Mouse (Mus musculus): Measurements from ENCODE around the gene Lingo1. TPM values are rescaled to one million over a fixed set of nuclear protein-coding genes. Genes with fewer than 3 reads are reported as not detected.

Lingo1 gene
- polyA plus RNA-seq, 1 experiment from 2014 or later, result 6.7 TPM

DNA sequence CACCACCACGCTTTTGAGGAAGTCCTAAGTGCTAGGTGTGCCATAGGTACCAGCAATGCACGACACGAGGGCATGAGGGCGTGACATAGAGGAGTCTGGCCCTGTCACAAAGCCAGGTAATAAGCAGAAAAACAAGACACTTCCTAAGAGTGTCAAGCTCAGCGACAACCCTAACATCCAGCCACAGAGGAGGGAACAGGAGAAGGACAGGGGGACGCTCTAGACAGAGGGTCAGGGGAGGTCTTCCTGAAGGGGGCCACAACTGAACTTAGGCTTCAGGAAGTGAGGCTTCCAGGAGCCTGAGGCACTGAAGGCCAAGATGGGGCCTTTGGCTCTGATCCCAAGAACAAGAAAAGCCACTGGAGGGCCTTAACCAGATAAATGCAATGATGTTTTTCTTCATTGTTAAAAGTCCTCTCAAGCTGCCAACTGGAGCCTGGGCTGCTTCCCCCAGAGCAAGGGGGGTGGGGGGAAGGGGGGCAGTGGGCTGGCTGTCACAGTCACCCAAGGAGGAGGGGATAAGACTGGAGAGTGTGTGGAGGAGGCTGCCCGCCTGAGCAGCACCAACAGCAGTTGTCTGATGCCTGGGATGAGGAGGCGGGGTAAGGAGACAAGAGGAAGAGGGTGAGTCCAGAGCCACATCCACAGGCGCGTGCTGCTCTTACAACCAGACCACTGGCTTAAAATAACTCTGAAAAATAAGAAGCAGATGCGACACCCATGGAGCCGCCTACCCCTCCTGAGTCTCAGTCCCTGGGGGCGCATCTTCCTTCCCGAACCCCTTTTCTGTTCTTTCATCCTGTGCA lies 109.7 kb downstream of the Lingo1 start:
- no peak overlapping the region for H3K9ac ChIP-seq (ENCODE audit: low read depth, low read length)
- no peak overlapping the region for H3K4me3 ChIP-seq (ENCODE audit: low read depth, low read length)
- ATAC-seq (ENCODE audit: low FRiP score) (no peak), DNase-seq (ENCODE audit: low spot score) (no peak)
- no peaks in the 10 kb centered on the region for H3K4me1 ChIP-seq (replicated peaks; ENCODE audit: control insufficient read depth, insufficient read depth, low read length)
- 61% methylated on average over 14 of the region's 14 CpGs for WGBS
- no peaks in the 10 kb centered on the region for H3K9me3 ChIP-seq (ENCODE audit: control insufficient read depth, low read length)
- H3K36me3 ChIP-seq (ENCODE audit: control insufficient read depth, insufficient read depth, low read length), result no peaks in the 10 kb centered on the region
- no peaks in the 10 kb centered on the region for H3K27me3 ChIP-seq (ENCODE audit: control insufficient read depth, insufficient read depth, low read length)
- H3K4me2 ChIP-seq (replicated peaks; ENCODE audit: low read depth, low read length), result no peak overlapping the region
- H3K27ac ChIP-seq (ENCODE audit: low read depth, low read length), result no peak overlapping the region

- WGBS, result 54% methylated on average over 4 of the region's 4 CpGs
Observed at GRCm38 (mm10) chr9:56682826-56683225, 113.4 kb downstream of the Lingo1 start.

DNA sequence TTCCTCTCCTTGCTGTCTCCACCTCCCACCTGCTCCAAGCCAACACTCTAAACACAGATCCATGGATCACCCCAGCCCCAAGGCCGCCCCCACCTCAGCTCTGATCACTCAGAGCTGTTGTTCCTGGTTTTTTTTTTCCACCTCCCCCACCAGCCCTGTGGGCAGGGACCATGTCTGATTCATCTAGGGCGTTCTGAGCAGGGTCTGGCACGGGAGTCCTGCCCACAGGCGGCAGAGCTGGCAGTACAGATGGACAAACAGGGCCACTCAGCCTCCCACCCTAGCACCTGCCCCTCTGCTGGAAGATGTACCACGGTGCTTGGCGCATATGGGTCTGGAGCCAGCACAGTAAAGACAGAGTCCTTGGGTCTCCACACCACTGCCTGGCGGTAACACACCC lies 114.3 kb downstream of the Lingo1 start:
- Histone ChIP-seq H3K9ac (ENCODE audit: low read depth, low read length) (no peak overlapping the region), H3K4me1 (replicated peaks; ENCODE audit: control insufficient read depth, insufficient read depth, low read length) (no peaks in the 10 kb centered on the region), H3K27me3 (ENCODE audit: control insufficient read depth, insufficient read depth, low read length) (no peaks in the 10 kb centered on the region), H3K36me3 (ENCODE audit: control insufficient read depth, insufficient read depth, low read length) (no peaks in the 10 kb centered on the region), H3K27ac (ENCODE audit: low read depth, low read length) (no peak overlapping the region), H3K4me2 (replicated peaks; ENCODE audit: low read depth, low read length) (no peak overlapping the region), H3K9me3 (ENCODE audit: control insufficient read depth, low read length) (no peaks in the 10 kb centered on the region), H3K4me3 (ENCODE audit: low read depth, low read length) (no peak overlapping the region)
- ATAC-seq (ENCODE audit: low FRiP score) (no peak), DNase-seq (ENCODE audit: low spot score) (no peak)
- WGBS, result 84% methylated on average over 7 of the region's 7 CpGs

More at GRCm38 (mm10) chr9:56682826-56683225, 113.4 kb downstream of the Lingo1 start:
- Histone ChIP-seq H3K27me3 (ENCODE audit: control insufficient read depth, insufficient read depth, low read length) (no peaks in the 10 kb centered on the region), H3K4me2 (replicated peaks; ENCODE audit: low read depth, low read length) (no peak overlapping the region), H3K9me3 (ENCODE audit: control insufficient read depth, low read length) (no peaks in the 10 kb centered on the region), H3K36me3 (ENCODE audit: control insufficient read depth, insufficient read depth, low read length) (no peaks in the 10 kb centered on the region), H3K4me1 (replicated peaks; ENCODE audit: control insufficient read depth, insufficient read depth, low read length) (no peaks in the 10 kb centered on the region), H3K9ac (ENCODE audit: low read depth, low read length) (no peak overlapping the region), H3K4me3 (ENCODE audit: low read depth, low read length) (no peak overlapping the region), H3K27ac (ENCODE audit: low read depth, low read length) (no peak overlapping the region)
- ATAC-seq (ENCODE audit: low FRiP score) (no peak), DNase-seq (ENCODE audit: low spot score) (no peak)

- no peak overlapping the region for H3K4me2 ChIP-seq (replicated peaks; ENCODE audit: low read depth, low read length)
- ATAC-seq (ENCODE audit: low FRiP score) (no peak), DNase-seq (ENCODE audit: low spot score) (no peak)
Observed at GRCm38 (mm10) chr9:56678929-56679681, 117.2 kb downstream of the Lingo1 start.

GRCm38 (mm10) chr9:56675696-56676095 lies 120.6 kb downstream of the Lingo1 start:
- no peak overlapping the region for H3K9ac ChIP-seq (ENCODE audit: low read depth, low read length)
- no peaks in the 10 kb centered on the region for H3K36me3 ChIP-seq (ENCODE audit: control insufficient read depth, insufficient read depth, low read length)
- H3K4me1 ChIP-seq (replicated peaks; ENCODE audit: control insufficient read depth, insufficient read depth, low read length), result no peaks in the 10 kb centered on the region
- no peak overlapping the region for H3K27ac ChIP-seq (ENCODE audit: low read depth, low read length)
- DNase-seq (ENCODE audit: low spot score) (no peak), ATAC-seq (ENCODE audit: low FRiP score) (no peak)
- 92% methylated on average over 7 of the region's 7 CpGs for WGBS
- H3K4me2 ChIP-seq (replicated peaks; ENCODE audit: low read depth, low read length), result no peak overlapping the region
- H3K9me3 ChIP-seq (ENCODE audit: control insufficient read depth, low read length), result no peaks in the 10 kb centered on the region
- H3K27me3 ChIP-seq (ENCODE audit: control insufficient read depth, insufficient read depth, low read length), result no peaks in the 10 kb centered on the region
- no peak overlapping the region for H3K4me3 ChIP-seq (ENCODE audit: low read depth, low read length)

More at GRCm38 (mm10) chr9:56678929-56679681, 117.2 kb downstream of the Lingo1 start:
- Histone ChIP-seq H3K4me1 (replicated peaks; ENCODE audit: control insufficient read depth, insufficient read depth, low read length) (no peaks in the 10 kb centered on the region), H3K4me3 (ENCODE audit: low read depth, low read length) (no peak overlapping the region), H3K27me3 (ENCODE audit: control insufficient read depth, insufficient read depth, low read length) (no peaks in the 10 kb centered on the region), H3K36me3 (ENCODE audit: control insufficient read depth, insufficient read depth, low read length) (no peaks in the 10 kb centered on the region), H3K9ac (ENCODE audit: low read depth, low read length) (no peak overlapping the region), H3K27ac (ENCODE audit: low read depth, low read length) (no peak overlapping the region), H3K9me3 (ENCODE audit: control insufficient read depth, low read length) (no peaks in the 10 kb centered on the region)
- 90% methylated on average over 22 of the region's 22 CpGs for WGBS

- WGBS, result 46% methylated on average over 11 of the region's 11 CpGs
- Histone ChIP-seq H3K27me3 (ENCODE audit: control insufficient read depth, insufficient read depth, low read length) (no peaks in the 10 kb centered on the region), H3K27ac (ENCODE audit: low read depth, low read length) (no peak overlapping the region), H3K4me3 (ENCODE audit: low read depth, low read length) (no peak overlapping the region), H3K4me1 (replicated peaks; ENCODE audit: control insufficient read depth, insufficient read depth, low read length) (no peaks in the 10 kb centered on the region), H3K36me3 (ENCODE audit: control insufficient read depth, insufficient read depth, low read length) (no peaks in the 10 kb centered on the region), H3K9me3 (ENCODE audit: control insufficient read depth, low read length) (no peaks in the 10 kb centered on the region), H3K9ac (ENCODE audit: low read depth, low read length) (no peak overlapping the region), H3K4me2 (replicated peaks; ENCODE audit: low read depth, low read length) (no peak overlapping the region)
- DNase-seq (ENCODE audit: low spot score), result no peak
- ATAC-seq (ENCODE audit: low FRiP score), result no peak
Observed at GRCm38 (mm10) chr9:56669605-56670221, 126.6 kb downstream of the Lingo1 start.

DNA sequence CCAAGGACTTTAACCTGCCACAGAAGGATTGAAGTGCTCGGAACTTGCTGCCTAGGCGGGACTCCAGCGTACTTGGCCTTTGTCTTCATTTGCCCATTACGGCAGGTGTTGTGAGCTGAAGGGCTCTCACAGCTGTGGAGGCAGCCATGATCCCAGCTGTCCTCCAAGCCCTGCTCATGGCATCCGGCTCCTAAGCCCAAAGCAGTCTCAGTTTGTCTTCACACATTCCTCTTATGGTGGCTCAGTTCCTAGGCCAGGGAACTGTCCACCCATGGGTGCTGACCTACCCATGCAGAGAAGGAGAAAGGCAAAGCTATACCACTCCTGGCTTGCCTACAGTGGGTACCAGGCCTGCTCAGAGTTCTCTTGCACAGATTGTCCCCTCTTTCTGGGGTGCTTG lies 132.1 kb downstream of the Lingo1 start:
- Histone ChIP-seq H3K4me2 (replicated peaks; ENCODE audit: low read depth, low read length) (no peak overlapping the region), H3K9me3 (ENCODE audit: control insufficient read depth, low read length) (no peaks in the 10 kb centered on the region), H3K36me3 (ENCODE audit: control insufficient read depth, insufficient read depth, low read length) (no peaks in the 10 kb centered on the region), H3K4me3 (ENCODE audit: low read depth, low read length) (no peak overlapping the region), H3K27ac (ENCODE audit: low read depth, low read length) (no peak overlapping the region), H3K4me1 (replicated peaks; ENCODE audit: control insufficient read depth, insufficient read depth, low read length) (no peaks in the 10 kb centered on the region), H3K9ac (ENCODE audit: low read depth, low read length) (no peak overlapping the region), H3K27me3 (ENCODE audit: control insufficient read depth, insufficient read depth, low read length) (no peaks in the 10 kb centered on the region)
- ATAC-seq (ENCODE audit: low FRiP score), result no peak
- DNase-seq (ENCODE audit: low spot score), result no peak
- 85% methylated on average over 5 of the region's 5 CpGs for WGBS

DNA sequence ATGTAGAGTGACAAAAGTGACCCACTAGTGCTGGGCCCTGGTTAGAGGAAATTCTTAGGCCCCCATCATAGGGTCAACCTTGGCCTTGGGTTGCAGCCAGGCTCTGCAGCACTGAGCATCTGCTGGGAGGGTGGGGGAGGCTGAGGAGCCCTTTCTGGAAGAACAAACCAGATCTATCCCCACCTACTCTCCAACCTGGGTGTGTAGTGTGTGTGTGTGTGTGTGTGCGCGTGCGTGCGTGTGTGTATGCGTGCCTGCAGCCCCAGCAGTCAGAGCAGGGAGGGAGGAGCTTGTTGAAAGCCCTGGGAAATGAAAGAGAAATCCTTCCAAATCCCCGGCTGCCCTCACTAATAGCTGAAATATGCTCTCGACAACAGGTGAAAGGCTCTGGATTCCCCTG lies 133.3 kb downstream of the Lingo1 start:
- ATAC-seq (ENCODE audit: low FRiP score), result no peak
- Histone ChIP-seq H3K9me3 (ENCODE audit: control insufficient read depth, low read length) (no peaks in the 10 kb centered on the region), H3K36me3 (ENCODE audit: control insufficient read depth, insufficient read depth, low read length) (no peaks in the 10 kb centered on the region), H3K27me3 (ENCODE audit: control insufficient read depth, insufficient read depth, low read length) (no peaks in the 10 kb centered on the region), H3K4me3 (ENCODE audit: low read depth, low read length) (no peak overlapping the region), H3K4me1 (replicated peaks; ENCODE audit: control insufficient read depth, insufficient read depth, low read length) (no peaks in the 10 kb centered on the region), H3K9ac (ENCODE audit: low read depth, low read length) (no peak overlapping the region), H3K27ac (ENCODE audit: low read depth, low read length) (no peak overlapping the region), H3K4me2 (replicated peaks; ENCODE audit: low read depth, low read length) (no peak overlapping the region)
- no peak for DNase-seq (ENCODE audit: low spot score)
- 88% methylated on average over 7 of the region's 7 CpGs for WGBS

All from hindbrain, embryonic 11.5 days (tissue).